Mouse (Mus musculus) CD4-positive naive resting alpha-beta T cell, adult 57 days (primary cell): Measurements from ENCODE around the gene Parvg. TPM values are rescaled to one million over a fixed set of nuclear protein-coding genes. Genes with fewer than 3 reads are reported as not detected.

Source experiments
- total RNA-seq: library from RNA; stranded (reverse); gene quantifications from one replicate; pipeline ENCODE4 v1.2.4, GENCODE M21; 2023

The Parvg gene
- 86.6 TPM for total RNA-seq

DNA sequence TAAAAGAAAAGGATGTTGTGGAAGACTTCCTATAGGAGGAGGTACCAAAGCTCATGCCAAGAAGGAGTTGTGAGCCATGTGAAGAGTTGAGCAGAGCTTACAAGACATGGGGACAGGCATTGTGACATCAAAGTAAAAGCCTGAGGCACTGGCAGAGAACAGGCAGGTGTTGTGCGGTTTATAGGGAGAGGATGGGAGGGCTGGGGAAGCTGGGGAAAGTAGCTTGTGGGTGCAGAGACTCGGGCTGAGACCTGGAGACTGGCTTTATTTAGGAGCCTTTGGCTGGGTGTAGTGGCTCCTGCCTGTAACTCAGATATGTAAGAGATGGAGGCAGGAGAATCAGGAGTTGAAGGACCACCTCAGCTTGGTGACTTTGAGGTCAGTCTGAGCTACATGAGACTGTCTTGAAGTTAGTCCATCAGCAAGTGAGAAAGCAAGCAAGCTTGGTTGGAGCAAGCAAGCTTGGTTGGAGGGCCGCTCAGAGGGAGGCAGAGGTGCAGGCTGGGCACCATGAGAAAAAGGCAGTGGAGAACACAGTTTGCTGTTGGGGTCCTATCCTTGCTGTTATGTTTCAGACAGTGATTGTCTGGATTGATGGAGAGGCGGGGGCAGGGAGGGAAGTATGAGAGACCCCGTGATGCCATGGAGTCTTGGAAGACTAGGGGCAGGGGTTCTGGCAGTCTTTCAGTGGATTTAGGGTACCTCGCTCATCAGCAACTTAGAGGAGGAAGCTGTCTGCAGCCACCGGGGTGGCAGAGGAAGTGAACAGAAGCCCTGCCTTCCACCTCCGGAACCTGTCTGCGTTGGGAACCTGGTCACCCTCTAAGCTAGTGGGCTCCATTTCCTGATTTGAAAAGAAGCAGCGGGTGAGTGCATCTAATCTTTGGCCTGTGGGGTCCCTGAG is at the start of gene Parvg:
Parvg (plus strand) TSS at position 61 of the 904 bp plus-strand sequence.

Other genes with a start within 250 kb of the Parvg start
- gene Sult4a1, start 218.3 kb upstream of the Parvg start, total RNA-seq = not detected
- gene Pnpla5, start 200.9 kb upstream of the Parvg start, total RNA-seq = not detected
- gene Pnpla3, start 156.2 kb upstream of the Parvg start, total RNA-seq = not detected
- 68.4 TPM for gene Samm50, start 131.8 kb upstream of the Parvg start, total RNA-seq
- gene Parvb, start 92.0 kb upstream of the Parvg start, total RNA-seq = 0.83 TPM
- gene Shisal1, start 123.1 kb downstream of the Parvg start, total RNA-seq = not detected
- 6.0 TPM for gene Rtl6, start 233.8 kb downstream of the Parvg start, total RNA-seq